Mouse (Mus musculus): ENCODE measurements around the gene 2010111I01Rik. TPM values are rescaled to one million over a fixed set of nuclear protein-coding genes. Genes with fewer than 3 reads are reported as not detected.

The 2010111I01Rik gene
- total RNA-seq, 1 experiment: 58.3 TPM

DNA sequence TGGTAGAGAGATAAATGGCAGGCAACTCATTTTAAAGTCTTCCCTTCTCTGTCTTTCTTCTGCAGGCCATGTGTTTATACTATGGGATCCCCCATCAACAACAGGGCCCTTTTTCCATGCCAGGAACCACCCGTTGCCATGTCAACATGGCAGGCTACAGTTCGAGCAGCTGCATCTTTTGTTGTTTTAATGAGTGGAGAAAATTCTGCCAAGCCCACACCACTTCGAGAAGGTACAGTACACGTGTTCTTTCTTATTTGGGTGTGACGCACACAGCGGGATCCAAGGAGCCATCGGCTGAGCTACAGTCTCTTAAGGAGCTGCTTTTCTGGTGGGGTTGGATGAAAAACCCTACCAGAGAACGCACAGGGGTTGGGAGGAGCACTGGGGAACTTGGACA, 68.3 kb downstream of the 2010111I01Rik start:
- peak; percentile 24 for DNase-seq (ENCODE audit: low read depth, low spot score)
- TF ChIP-seq CHD2 (IDR thresholded peaks at IDR 0.05; ENCODE audit: low read depth, low read length) (no peak), HCFC1 (IDR thresholded peaks at IDR 0.05; ENCODE audit: borderline replicate concordance, insufficient read depth, low read length) (no peak), MAFK (IDR thresholded peaks at IDR 0.05; ENCODE audit: insufficient read depth, low read depth, low read length) (no peak), ZNF384 (IDR thresholded peaks at IDR 0.05; ENCODE audit: low read depth, low read length) (no peak), ZC3H11A (IDR thresholded peaks at IDR 0.05; ENCODE audit: borderline replicate concordance, low read depth, low read length) (no peak)
- H3K9me3 ChIP-seq (ENCODE audit: control insufficient read depth, insufficient read depth, low read depth, low read length): no peaks in the 10 kb centered on the region
- no peaks in the 10 kb centered on the region for H3K36me3 ChIP-seq (ENCODE audit: control insufficient read depth, insufficient read depth, low read length, poor library complexity, severe bottlenecking)
- H3K27ac ChIP-seq (ENCODE audit: insufficient read depth, low read depth, low read length, poor library complexity, severe bottlenecking): no peak overlapping the region
- H3K9ac ChIP-seq (ENCODE audit: insufficient read depth, low read depth, low read length, poor library complexity, severe bottlenecking): no peak overlapping the region
- in situ Hi-C loops (cut with MboI; ENCODE audit: low sequenced_read_pairs in 2 of 2, unreplicated experiment in 2 of 2): loop anchor here in 1 of 2 experiments (25.0 kb wide), 1 partner anchor 304 kb away; no protein-coding TSS in a partner anchor
- no peak overlapping the region for H3K4me3 ChIP-seq (ENCODE audit: insufficient read depth in 1 of 2, low read depth in 1 of 2, low read length in 2 of 2, poor library complexity in 1 of 2, severe bottlenecking in 1 of 2)
- H3K4me1 ChIP-seq (ENCODE audit: control insufficient read depth in 2 of 2, insufficient read depth in 2 of 2, low read length in 2 of 2, poor library complexity in 1 of 2): peaks cover 0 to 7% of the 10 kb centered on the region in 2 experiments; a peak in 2 of 4 replicates

DNA sequence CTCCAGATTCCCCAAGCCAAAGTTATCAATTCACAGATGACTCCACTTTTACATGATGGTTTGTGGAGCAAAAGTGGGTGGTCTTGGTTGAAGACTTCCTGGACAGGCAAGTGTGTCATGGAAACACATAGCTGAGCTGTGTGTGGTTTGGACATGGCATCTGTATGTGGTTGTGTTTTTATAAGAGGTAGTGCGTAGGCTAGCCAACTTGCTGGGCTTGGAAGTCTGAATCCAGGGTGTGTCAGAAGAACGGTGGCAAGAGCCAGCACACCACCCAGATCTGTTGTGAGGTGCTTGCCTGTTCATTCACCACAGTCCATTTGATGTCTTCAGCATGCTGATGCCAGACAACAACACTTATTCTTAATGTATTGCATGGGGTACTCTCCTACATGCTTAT, 68.7 kb downstream of the 2010111I01Rik start:
- no peak overlapping the region for H3K27ac ChIP-seq (ENCODE audit: insufficient read depth, low read depth, low read length, poor library complexity, severe bottlenecking)
- in situ Hi-C loops (cut with MboI; ENCODE audit: low sequenced_read_pairs in 2 of 2, unreplicated experiment in 2 of 2): loop anchor here in 1 of 2 experiments (25.0 kb wide), 1 partner anchor 304 kb away; no protein-coding TSS in a partner anchor

DNA sequence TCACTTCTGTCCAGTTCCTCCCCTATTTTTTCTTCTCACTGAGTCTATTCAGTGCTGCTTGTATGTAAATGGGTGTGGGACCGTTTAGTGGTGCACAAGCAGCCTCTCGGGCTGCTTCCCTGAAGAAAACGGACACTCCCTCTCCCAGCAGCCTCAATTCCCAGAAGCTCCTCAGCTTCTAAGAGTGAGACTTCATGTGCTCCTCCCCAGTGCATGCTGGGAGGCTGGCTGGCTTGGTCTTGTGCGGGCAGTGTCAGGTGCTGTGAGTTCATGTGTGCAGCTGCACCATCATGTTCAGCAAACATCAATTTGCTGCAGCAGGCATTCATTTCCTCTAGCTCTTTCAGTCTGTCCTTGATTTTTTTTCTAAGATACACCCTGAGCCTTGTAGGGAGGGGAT, 70.0 kb downstream of the 2010111I01Rik start:
- H3K4me1 ChIP-seq (ENCODE audit: control insufficient read depth in 2 of 2, insufficient read depth in 2 of 2, low read length in 2 of 2, poor library complexity in 1 of 2): peaks cover 0 to 7% of the 10 kb centered on the region in 2 experiments; a peak in 2 of 4 replicates
- no peaks in the 10 kb centered on the region for H3K9me3 ChIP-seq (ENCODE audit: control insufficient read depth, insufficient read depth, low read depth, low read length)
- TF ChIP-seq CHD2 (IDR thresholded peaks at IDR 0.05; ENCODE audit: low read depth, low read length) (no peak), MAFK (IDR thresholded peaks at IDR 0.05; ENCODE audit: insufficient read depth, low read depth, low read length) (no peak), ZNF384 (IDR thresholded peaks at IDR 0.05; ENCODE audit: low read depth, low read length) (no peak), ZC3H11A (IDR thresholded peaks at IDR 0.05; ENCODE audit: borderline replicate concordance, low read depth, low read length) (no peak), HCFC1 (IDR thresholded peaks at IDR 0.05; ENCODE audit: borderline replicate concordance, insufficient read depth, low read length) (no peak)
- H3K36me3 ChIP-seq (ENCODE audit: control insufficient read depth, insufficient read depth, low read length, poor library complexity, severe bottlenecking): no peaks in the 10 kb centered on the region
- no peak for DNase-seq (ENCODE audit: low read depth, low spot score)
- no peak overlapping the region for H3K27ac ChIP-seq (ENCODE audit: insufficient read depth, low read depth, low read length, poor library complexity, severe bottlenecking)
- H3K4me3 ChIP-seq (ENCODE audit: insufficient read depth in 1 of 2, low read depth in 1 of 2, low read length in 2 of 2, poor library complexity in 1 of 2, severe bottlenecking in 1 of 2): no peak overlapping the region
- in situ Hi-C loops (cut with MboI; ENCODE audit: low sequenced_read_pairs in 2 of 2, unreplicated experiment in 2 of 2): loop anchor here in 1 of 2 experiments (25.0 kb wide), 1 partner anchor 303 kb away; no protein-coding TSS in a partner anchor
- no peak overlapping the region for H3K9ac ChIP-seq (ENCODE audit: insufficient read depth, low read depth, low read length, poor library complexity, severe bottlenecking)

More for the DNA sequence above, 68.7 kb downstream of the 2010111I01Rik start:
- Histone ChIP-seq H3K36me3 (ENCODE audit: control insufficient read depth, insufficient read depth, low read length, poor library complexity, severe bottlenecking) (no peaks in the 10 kb centered on the region), H3K9ac (ENCODE audit: insufficient read depth, low read depth, low read length, poor library complexity, severe bottlenecking) (no peak overlapping the region), H3K4me1 (ENCODE audit: control insufficient read depth in 2 of 2, insufficient read depth in 2 of 2, low read length in 2 of 2, poor library complexity in 1 of 2) (peaks cover 0 to 7% of the 10 kb centered on the region in 2 experiments; a peak in 2 of 4 replicates), H3K9me3 (ENCODE audit: control insufficient read depth, insufficient read depth, low read depth, low read length) (no peaks in the 10 kb centered on the region), H3K4me3 (ENCODE audit: insufficient read depth in 1 of 2, low read depth in 1 of 2, low read length in 2 of 2, poor library complexity in 1 of 2, severe bottlenecking in 1 of 2) (no peak overlapping the region)
- no peak for DNase-seq (ENCODE audit: low read depth, low spot score)
- TF ChIP-seq CHD2 (IDR thresholded peaks at IDR 0.05; ENCODE audit: low read depth, low read length): no peak
- no peak for TF ChIP-seq ZC3H11A (IDR thresholded peaks at IDR 0.05; ENCODE audit: borderline replicate concordance, low read depth, low read length)
- TF ChIP-seq ZNF384 (IDR thresholded peaks at IDR 0.05; ENCODE audit: low read depth, low read length): no peak
- no peak for TF ChIP-seq MAFK (IDR thresholded peaks at IDR 0.05; ENCODE audit: insufficient read depth, low read depth, low read length)
- TF ChIP-seq HCFC1 (IDR thresholded peaks at IDR 0.05; ENCODE audit: borderline replicate concordance, insufficient read depth, low read length): no peak

GRCm38 (mm10) chr13:63037906-63038305, 73.2 kb downstream of the 2010111I01Rik start:
- Histone ChIP-seq H3K4me3 (ENCODE audit: insufficient read depth in 1 of 2, low read depth in 1 of 2, low read length in 2 of 2, poor library complexity in 1 of 2, severe bottlenecking in 1 of 2) (no peak overlapping the region), H3K4me1 (ENCODE audit: control insufficient read depth in 2 of 2, insufficient read depth in 2 of 2, low read length in 2 of 2, poor library complexity in 1 of 2) (peaks cover 0 to 7% of the 10 kb centered on the region in 2 experiments; a peak in 2 of 4 replicates), H3K27ac (ENCODE audit: insufficient read depth, low read depth, low read length, poor library complexity, severe bottlenecking) (no peak overlapping the region), H3K9ac (ENCODE audit: insufficient read depth, low read depth, low read length, poor library complexity, severe bottlenecking) (no peak overlapping the region), H3K36me3 (ENCODE audit: control insufficient read depth, insufficient read depth, low read length, poor library complexity, severe bottlenecking) (no peaks in the 10 kb centered on the region), H3K9me3 (ENCODE audit: control insufficient read depth, insufficient read depth, low read depth, low read length) (no peaks in the 10 kb centered on the region)
- TF ChIP-seq MAFK (IDR thresholded peaks at IDR 0.05; ENCODE audit: insufficient read depth, low read depth, low read length) (no peak), HCFC1 (IDR thresholded peaks at IDR 0.05; ENCODE audit: borderline replicate concordance, insufficient read depth, low read length) (no peak), ZNF384 (IDR thresholded peaks at IDR 0.05; ENCODE audit: low read depth, low read length) (no peak), ZC3H11A (IDR thresholded peaks at IDR 0.05; ENCODE audit: borderline replicate concordance, low read depth, low read length) (no peak), CHD2 (IDR thresholded peaks at IDR 0.05; ENCODE audit: low read depth, low read length) (no peak)
- DNase-seq (ENCODE audit: low read depth, low spot score): no peak
- in situ Hi-C loops (cut with MboI; ENCODE audit: low sequenced_read_pairs in 2 of 2, unreplicated experiment in 2 of 2): loop anchor here in 1 of 2 experiments (25.0 kb wide), 1 partner anchor 299 kb away; no protein-coding TSS in a partner anchor
